Mouse (Mus musculus): Measurements from ENCODE around the gene Megf11.

- TF ChIP-seq CTCF (IDR thresholded peaks at IDR 0.05; ENCODE audit: extremely low read depth, insufficient read depth, low read length), result no peak
- TF ChIP-seq POLR2A (IDR thresholded peaks at IDR 0.05; ENCODE audit: extremely low read depth, insufficient read depth, low read length), result no peak
These were observed 233.0 kb downstream of the Megf11 start for GRCm38 (mm10) chr9:64618433-64618832.
